Mouse (Mus musculus): ENCODE measurements around the gene C1qtnf1. TPM values are rescaled to one million over a fixed set of nuclear protein-coding genes. Genes with fewer than 3 reads are reported as not detected.
A peak's percentile ranks its signal among the peaks of the same experiment; 100 is the strongest.
"Not testable (repeated sequence)": the region's sequence is repeated elsewhere in the genome, so short reads cannot be mapped to it uniquely, and the experiment has no call there.

Gene C1qtnf1
- 1 to 10 TPM; 6.8 to 9.8 TPM for total RNA-seq (2021)
- long read RNA-seq, experiment 1, partial matches to known transcripts: 0 of 2 reads
- long read RNA-seq, experiment 1, other reads (novel, unspliced or antisense): 0 of 2 reads
- long read RNA-seq, experiment 2, partial matches to known transcripts: 0 of 3 reads
- long read RNA-seq, experiment 2, other reads (novel, unspliced or antisense): 3 of 3 reads

- intact Hi-C loops (cut with DNase I): no loop called here
- no peak for DNase-seq (ENCODE audit: low spot score in 2 of 2)
These were observed at the start of gene C1qtnf1 for GRCm38 (mm10) chr11:118427986-118428385. TSS of gene C1qtnf1 (plus strand) at chr11:118428203.

DNA sequence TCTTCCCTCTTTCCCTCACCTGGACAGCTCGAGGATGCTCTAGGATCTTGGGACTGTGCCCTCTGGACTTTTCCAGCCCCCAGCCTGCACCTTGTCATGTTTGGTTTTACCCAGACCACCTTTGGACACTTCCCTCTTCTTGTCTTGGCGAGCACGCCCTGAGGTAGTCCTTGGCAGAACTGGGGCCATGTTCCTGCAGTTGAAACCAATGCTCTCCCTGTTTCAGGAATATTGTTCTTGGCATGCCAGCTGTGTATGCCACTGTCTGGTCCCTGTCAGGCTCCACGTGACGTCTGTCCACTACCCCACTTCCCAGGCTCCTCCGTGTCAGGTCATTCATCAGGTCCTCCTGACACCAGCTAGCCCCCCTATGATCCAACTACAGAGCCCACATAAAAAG lies 49.3 kb upstream of the C1qtnf1 start:
- intact Hi-C loops (cut with DNase I): loop anchor here (2.0 kb wide), 1 partner anchor 60 kb away; no protein-coding TSS in a partner anchor
- DNase-seq (ENCODE audit: low spot score in 2 of 2): no peak

GRCm38 (mm10) chr11:118379251-118380009 lies 48.6 kb upstream of the C1qtnf1 start:
- intact Hi-C loops (cut with DNase I): loop anchor here (2.0 kb wide), 1 partner anchor 61 kb away; no protein-coding TSS in a partner anchor
- DNase-seq (ENCODE audit: low spot score in 2 of 2): peak; percentile 80 to 85

- intact Hi-C loops (cut with DNase I): not testable (repeated sequence)
These were observed 40.2 kb upstream of the C1qtnf1 start for GRCm38 (mm10) chr11:118387816-118388215.

GRCm38 (mm10) chr11:118393991-118394390 lies 34.0 kb upstream of the C1qtnf1 start:
- DNase-seq (ENCODE audit: low spot score in 2 of 2): no peak
- intact Hi-C loops (cut with DNase I): no loop called here

More at GRCm38 (mm10) chr11:118387816-118388215, 40.2 kb upstream of the C1qtnf1 start:
- not testable (repeated sequence) for DNase-seq (ENCODE audit: low spot score in 2 of 2)

GRCm38 (mm10) chr11:118394538-118394937 lies 33.5 kb upstream of the C1qtnf1 start:
- intact Hi-C loops (cut with DNase I): no loop called here
- no peak for DNase-seq (ENCODE audit: low spot score in 2 of 2)

DNA sequence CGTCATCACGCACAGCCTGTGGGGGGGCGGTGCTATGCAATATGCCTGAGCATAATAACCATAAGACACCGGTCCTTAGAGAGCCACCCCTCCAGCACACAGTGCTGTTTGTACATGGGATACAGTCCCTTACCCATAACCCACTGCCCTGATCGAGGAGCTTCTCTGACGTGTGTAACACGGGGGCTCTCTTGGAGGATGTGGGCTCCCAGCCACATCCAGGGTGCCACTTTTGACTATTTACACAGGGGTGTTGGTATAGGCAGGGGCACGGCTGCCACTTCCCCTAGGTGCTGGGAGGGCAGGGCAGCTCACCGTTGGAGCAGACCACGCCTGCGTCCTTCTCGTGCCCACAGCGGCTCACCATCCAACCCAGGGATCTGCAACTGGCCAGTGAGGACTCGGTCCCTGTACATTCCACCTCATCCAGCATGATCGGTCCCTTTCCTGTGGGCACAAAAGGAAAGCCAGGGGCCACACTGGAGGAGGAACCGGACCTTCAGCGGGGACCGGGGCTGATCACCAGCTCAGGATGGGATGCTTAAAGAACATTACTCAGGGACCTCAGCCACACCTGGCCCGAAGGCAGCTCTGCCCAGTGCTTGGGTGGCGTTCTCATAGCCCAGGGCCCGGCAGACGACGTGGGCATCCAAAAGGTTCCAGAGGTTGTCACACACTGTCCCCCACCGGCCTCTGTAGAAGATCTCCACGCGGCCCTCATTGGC lies 30.0 kb upstream of the C1qtnf1 start:
- no peak for DNase-seq (ENCODE audit: low spot score in 2 of 2)
- intact Hi-C loops (cut with DNase I): no loop called here

DNA sequence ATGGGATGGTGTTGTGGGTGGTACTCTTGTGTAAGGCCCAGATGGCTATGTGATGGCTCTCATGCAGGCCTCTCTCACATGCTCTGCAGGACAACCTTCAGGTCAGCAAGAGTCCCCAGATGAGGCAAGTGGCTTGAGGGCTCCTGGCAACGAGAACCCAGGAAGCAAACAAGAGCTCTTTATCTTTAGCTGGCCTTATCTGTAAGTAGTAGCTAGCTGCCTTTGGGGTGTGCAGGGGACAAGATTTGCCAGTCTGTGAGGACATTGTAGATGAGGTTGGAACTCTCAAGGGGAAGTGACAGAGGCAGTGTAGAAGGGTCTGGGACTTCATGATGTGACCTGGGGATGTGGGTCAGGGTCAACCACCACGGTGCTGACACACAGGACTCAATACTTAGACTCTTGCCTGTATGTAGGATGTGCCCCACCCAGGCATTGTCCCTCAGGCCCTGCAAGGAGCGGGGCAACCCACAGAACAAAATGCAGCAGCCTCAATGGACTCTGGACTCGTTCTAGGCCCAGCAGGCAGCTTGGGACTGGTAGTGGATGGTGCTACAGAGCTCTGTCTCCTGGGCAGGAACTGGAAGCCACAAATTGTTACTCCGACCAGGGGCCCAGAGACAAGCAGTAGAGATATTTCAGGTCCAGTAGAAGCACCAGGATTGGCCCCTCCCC lies 28.0 kb upstream of the C1qtnf1 start:
- DNase-seq (ENCODE audit: low spot score in 2 of 2): no peak

GRCm38 (mm10) chr11:118400566-118400936 lies 27.5 kb upstream of the C1qtnf1 start:
- DNase-seq (ENCODE audit: low spot score in 2 of 2): no peak
- intact Hi-C loops (cut with DNase I): no loop called here

More for the DNA sequence above, 28.0 kb upstream of the C1qtnf1 start:
- intact Hi-C loops (cut with DNase I): no loop called here

DNA sequence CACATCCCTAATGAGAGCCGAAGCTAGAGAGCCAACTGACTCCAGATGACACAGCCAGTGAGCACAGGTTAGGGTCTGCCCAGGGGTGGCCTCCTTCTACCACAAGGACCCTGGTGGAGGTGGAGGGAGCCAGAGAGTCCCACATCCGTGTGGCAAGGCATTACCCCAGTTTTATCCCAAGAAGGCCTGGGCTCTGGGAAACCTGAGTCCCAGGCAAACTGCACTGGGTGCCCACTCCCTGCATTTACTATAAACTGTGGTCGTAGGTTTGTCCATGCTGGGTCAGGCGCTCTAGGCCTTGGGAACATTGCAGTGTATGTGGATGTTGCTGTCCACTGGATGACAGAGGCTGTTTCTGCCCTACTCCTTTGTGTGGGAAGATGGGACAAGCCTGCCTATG lies 26.8 kb upstream of the C1qtnf1 start:
- no peak for DNase-seq (ENCODE audit: low spot score in 2 of 2)
- intact Hi-C loops (cut with DNase I): no loop called here

GRCm38 (mm10) chr11:118401760-118402280 lies 26.2 kb upstream of the C1qtnf1 start, which contains the start of gene Lgals3bp:
TSS of gene Lgals3bp (minus strand) at chr11:118402092.
- peak; percentile 68 to 81 for DNase-seq (ENCODE audit: low spot score in 2 of 2)
- intact Hi-C loops (cut with DNase I): no loop called here

- intact Hi-C loops (cut with DNase I): no loop called here
- no peak for DNase-seq (ENCODE audit: low spot score in 2 of 2)
These were observed 24.8 kb upstream of the C1qtnf1 start for GRCm38 (mm10) chr11:118403183-118403582.

DNA sequence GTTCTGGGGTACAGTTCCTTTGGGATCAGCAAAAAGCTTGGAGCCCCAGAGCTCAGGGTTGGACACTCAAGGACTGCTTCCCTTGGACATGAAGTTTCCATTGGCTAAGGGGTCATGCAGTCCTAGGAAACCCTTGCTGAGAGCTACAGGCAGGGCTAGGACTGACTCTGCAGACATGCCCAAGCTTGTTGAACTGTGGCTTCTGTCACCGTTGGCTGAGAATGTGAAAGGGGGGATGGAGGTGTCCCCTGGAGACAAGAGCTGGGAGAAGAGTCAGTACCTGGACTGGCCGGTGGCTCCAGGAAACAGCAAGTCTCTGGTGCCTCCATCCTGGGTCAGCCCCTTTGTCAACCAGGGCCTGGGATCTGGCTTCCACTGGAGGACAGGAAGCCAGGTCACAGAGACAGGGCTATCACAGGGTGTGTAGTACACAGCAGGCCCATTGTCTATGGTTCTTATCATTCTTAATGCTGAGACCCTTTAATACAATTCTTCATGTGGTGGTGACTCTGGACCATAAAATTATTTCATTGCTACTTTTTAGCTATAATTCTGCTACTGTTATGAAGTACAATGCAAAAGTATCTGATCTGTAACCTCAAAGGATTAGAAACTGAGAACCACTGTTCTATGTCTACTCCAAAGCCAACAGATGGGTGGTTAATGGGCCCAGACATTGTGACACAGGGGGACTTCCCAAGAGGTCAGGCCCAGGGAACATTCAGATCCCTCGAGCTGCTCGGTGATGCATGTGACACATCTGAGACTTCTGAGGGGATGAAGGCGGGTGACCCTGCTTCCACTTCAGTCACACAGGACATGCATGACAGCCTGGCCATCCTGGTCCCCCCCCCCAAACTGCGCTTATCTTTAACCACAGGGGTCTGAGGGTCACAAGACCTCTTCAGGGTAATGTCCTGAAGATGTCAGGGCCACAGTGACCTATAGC lies 23.8 kb upstream of the C1qtnf1 start:
- no peak for DNase-seq (ENCODE audit: low spot score in 2 of 2)
- intact Hi-C loops (cut with DNase I): no loop called here

DNA sequence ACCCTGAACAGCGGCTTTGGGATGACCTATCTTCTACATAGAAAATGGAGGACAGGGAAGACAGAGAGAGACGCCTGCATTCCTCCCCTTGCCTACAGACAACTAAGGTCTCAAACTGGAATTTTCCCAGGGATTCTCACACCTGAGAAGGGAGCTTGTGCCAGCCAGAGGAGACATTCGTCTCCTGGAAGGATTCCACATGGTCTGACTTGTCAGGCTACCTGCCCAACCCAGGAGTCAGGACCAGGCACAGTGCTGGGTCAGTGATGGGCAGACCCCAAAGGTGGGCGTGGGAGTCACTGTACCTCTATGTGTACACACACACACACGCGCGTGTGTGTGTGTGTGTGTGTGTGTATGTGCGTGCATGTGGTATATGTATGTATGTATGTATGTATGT lies 22.7 kb upstream of the C1qtnf1 start:
- DNase-seq (ENCODE audit: low spot score in 2 of 2): no peak
- intact Hi-C loops (cut with DNase I): no loop called here

- no peak for DNase-seq (ENCODE audit: low spot score in 2 of 2)
- intact Hi-C loops (cut with DNase I): no loop called here
These were observed 21.5 kb upstream of the C1qtnf1 start for GRCm38 (mm10) chr11:118406521-118406920.

DNA sequence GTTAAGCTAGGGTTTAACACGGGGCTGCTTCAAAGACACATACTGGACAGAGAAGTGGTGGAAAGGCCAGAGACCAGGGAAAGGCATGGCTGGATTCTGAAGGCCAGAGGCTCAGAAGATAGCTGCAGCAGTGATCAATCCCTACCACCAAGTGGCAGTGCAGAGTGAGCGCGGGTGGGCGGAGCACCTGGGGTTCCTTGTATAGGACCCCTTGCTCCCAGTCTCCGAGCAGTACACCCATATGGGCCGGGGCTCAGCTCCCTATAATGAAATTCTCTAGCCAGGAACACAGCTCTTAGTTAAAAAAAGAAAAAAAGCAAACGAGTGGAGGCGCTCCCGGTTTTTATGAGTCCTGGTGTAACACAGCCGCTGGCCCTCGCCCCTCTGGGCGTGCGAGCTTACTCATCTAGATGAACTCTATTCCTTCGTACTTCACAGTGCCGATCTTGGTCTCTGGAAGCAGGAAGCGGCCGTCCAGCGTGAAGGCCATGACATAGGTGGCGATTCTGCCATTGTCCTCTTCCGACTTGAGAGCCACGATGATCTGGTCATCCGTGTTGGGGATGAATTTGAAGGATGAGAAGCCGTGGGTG lies 20.6 kb upstream of the C1qtnf1 start:
- no peak for DNase-seq (ENCODE audit: low spot score in 2 of 2)
- intact Hi-C loops (cut with DNase I): no loop called here

DNA sequence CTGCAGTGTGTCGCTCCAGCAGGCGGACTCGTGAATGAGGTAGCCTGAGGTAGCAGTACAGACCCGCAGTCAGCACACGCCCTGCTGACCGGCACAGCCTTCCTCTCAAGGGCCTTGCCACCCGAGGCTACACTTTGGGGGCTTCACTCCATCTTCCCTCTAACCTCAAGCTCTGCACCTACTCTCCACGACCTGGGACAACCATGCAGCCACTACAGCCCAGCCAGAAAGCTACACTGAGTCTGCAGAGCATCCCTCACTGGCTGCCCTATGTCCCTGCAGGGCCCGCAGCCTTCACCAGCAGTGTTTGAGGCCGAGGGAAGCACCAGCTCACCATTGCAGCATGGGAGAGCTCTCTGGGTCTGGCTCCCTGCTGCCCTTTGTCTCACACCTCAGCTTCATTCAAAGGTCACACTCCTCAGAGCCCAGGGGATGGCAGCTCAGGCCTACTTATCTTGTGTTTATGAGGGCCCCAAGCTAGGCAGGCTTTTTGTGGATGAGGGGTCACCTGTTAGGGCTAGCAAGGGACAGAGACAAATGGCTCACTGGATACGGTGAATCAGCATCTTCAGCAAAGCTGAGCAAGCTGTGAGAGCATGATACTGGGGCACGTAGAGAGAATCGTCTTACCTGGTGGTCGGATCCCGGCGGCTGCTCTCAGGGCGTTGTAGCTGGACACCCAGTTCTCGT lies 19.8 kb upstream of the C1qtnf1 start:
- no peak for DNase-seq (ENCODE audit: low spot score in 2 of 2)
- intact Hi-C loops (cut with DNase I): no loop called here
